Mouse (Mus musculus): Measurements from ENCODE around the gene Supt4a. TPM values are rescaled to one million over a fixed set of nuclear protein-coding genes. Genes with fewer than 3 reads are reported as not detected.
A peak's percentile ranks its signal among the peaks of the same experiment; 100 is the strongest.

Gene Supt4a
- total RNA-seq, 2 experiments from 2014 or later, result 75.6 to 77.3 TPM

DNA sequence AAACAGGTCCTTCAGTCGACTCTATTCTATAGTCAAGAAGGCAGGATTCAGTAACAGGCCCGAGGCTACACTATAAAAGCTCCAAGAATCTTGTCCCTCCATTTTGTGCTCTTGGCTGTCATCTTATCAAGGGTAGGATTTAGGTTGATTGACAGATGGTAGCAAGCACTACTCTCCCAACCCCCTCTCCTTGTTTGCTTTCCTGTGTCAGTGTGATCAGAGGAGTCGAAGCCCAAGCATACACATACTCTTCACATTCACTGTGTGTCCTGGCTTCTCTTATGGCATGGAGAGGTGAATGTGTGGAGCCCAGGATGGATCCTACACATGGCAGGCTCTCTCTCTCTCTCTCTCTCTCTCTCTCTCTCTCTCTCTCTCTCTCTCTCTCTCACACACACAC is 13.2 kb downstream of the Supt4a start:
- DNase-seq (ENCODE audit: low spot score in 2 of 2), result no peak

DNA sequence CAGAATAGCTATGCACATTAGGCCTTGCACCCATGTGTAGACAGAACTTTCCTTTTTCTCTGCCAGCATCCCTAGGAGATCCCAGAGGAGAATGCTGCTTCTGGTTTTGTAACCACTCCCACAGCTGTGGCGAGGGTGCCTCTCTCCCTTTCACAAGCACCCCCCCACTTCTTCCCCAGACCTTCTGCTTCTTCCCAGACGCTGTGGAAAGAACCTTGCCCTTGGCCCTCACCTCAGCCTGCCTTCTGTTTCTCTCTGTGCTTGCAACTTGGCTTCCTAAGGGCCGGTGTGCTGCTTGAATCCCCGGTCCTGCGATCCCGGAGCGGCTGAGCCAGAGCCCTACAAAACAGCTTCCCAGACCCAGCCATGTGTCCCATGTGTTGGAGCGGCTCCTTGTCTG is 13.7 kb downstream of the Supt4a start:
- DNase-seq (ENCODE audit: low spot score in 2 of 2), result no peak

DNA sequence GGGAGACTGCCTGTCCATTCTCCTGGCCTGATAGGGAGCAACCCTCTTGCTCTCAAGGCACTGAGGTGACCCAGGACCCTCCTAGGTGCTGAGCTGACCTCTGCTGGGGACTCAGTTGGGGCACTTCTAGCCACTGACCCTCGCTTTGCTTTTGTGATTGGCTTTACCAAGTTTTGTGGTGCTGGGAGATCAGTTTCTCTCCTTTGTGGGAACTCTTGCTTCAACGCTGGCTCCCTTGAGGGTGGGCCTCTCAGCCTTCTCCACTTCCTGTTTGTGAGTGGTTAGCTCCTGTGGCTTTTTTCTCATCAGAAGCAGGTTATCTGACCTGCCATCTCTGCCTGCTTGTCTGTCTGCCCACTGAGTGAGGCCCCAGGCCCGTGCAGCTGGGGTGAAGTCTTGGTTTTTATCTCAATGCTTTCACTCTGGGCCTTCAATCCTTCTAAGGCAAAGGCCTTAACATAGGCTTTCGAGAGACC is 14.2 kb downstream of the Supt4a start:
- DNase-seq (ENCODE audit: low spot score in 2 of 2), result no peak

DNA sequence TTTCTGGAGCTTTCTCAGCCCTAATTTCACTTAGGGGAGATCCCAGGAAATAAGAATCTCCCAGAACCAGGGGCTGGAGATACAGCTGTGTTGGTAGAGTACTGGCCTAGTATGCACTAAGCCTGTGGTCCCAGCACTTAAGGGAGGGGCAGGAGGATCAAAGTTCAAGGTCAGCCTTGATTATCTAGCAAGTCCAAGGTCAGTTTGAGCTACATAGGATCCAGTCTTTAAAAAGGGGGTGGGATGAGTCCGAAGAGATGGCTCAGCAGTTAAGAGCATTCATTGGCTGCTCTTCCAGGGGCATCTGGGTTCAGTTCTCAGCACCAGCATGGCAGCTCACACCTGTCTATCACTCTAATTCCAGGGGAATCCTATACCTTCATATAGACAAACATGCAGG is 15.0 kb downstream of the Supt4a start:
- DNase-seq (ENCODE audit: low spot score in 2 of 2), result no peak

DNA sequence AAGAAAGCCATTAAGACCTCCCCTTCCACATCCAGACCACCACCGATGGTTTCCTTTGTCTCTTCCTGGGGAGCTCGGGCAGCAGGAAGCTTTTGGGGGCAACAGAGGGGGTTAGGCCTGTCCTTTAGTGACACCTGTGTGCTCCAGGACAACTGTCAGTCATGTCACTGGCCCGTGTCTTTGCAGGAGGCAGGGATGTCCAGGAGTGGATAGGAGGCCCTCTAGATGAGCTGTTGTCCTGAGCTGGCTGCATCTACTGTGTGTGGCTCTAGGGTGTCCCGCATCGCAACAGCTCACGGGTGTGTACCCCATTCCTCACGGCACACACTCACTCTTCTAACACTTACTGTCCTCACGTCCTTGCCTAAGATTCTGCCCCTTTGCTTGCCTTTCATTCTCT is 15.9 kb downstream of the Supt4a start:
- no peak for DNase-seq (ENCODE audit: low spot score in 2 of 2)

DNA sequence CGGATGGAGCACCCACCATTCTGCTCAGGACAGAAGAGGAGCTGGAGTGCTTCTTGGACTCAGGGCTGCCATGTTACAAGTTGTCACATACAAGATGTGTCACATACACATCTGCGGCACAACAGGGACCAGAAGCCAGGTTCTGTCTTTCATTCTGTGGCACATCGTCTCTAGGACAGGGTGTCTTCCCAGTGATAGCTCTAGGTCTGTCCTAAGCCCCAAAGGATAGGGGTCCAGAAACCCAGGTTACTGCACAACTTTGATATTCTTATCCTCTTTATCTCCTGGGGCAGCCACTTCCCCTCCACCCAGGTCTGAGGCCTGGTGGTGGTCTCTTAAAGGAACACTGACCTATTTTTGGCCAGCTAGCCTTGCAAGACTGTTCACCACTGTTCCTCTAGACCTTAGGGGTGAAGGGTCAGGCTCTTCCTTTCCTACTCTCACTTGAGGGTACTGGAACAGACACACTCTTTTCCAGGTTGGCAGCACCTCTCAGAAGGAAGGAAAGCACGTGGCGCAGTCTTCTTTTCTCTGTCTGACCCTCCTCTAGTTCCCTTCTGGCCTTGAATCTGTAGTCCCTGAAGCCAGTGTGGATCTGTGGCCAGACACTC is 16.6 kb downstream of the Supt4a start:
- DNase-seq (ENCODE audit: low spot score in 2 of 2), result no peak

DNA sequence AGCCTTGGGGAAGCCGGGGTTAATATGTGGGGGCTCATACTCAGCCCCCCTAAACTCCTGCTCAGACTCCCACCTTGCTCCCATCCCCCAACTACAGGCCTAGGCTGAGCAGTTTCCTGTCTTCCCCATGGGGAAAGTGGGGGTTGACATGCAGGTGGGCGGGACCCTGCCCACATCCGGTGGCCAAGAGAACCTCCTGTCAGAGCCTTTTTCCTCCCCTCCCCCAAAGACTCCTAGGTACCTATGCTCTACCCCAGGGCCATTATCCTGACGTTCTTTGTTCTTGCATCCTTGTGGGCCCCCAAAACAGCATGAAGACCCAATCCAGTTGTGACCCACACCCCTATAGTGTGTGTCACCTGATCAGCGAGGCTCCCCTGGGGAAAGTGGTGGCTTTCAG is 17.3 kb downstream of the Supt4a start:
- no peak for DNase-seq (ENCODE audit: low spot score in 2 of 2)

DNA sequence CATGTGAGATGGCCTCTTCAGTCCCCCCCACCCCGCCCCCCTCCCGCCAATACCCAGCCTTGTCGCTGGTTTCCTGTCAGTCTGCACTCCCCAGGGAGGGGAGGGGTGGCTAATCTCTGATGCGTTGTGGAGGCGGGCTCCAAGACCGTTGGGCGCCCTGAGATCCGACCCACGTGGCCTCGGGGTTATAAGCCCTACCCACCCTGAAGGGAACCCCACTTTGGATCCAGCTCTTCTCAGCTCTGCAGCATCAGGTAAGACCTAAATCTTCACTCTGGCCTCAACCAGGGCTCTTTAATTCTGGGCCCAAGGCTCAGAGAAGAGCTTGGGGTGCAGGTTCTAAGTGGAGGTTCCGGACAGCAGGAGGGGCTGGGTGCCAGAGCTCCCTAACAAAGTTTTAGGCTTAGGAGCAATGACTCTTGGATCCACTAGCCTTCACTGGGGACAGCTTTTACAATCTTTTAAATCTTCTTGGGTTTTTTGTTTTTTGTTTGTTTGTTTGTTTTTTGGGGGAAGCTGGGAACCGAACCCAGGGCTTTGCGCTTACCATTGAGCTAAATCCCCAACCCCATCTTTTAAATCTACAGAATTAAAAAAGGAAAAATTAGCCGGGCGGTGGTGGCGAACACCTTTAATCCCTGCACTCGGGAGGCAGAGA is 18.1 kb downstream of the Supt4a start:
- no peak for DNase-seq (ENCODE audit: low spot score in 2 of 2)

DNA sequence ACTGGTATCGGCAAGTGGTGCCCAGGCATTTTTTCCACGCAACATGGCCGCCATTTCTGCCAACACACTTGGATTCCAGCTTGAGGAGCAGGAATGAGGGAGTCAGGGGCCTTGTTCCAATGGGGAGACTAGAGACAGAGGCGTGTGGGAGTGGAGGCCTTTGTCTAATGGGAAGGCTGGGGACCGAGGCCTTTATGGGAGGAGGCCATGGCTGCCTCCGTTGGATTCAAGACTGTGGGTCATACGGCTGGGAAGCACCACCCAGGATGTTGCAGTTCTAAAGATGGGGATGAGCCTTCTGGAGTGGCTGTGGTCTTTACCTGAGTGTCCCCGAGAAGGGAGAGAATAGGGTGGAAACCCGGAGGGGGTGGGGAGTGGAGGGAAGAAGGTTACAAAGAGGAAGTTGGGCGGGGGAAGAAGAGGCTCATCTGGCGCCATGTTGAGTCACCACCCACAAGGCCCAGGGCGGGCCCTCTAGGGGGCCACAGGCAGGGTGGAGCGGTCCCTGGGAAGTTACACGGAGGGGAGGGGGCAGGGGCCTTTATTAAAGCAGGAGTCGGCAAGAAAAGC is 19.0 kb downstream of the Supt4a start:
- DNase-seq (ENCODE audit: low spot score in 2 of 2), result no peak

DNA sequence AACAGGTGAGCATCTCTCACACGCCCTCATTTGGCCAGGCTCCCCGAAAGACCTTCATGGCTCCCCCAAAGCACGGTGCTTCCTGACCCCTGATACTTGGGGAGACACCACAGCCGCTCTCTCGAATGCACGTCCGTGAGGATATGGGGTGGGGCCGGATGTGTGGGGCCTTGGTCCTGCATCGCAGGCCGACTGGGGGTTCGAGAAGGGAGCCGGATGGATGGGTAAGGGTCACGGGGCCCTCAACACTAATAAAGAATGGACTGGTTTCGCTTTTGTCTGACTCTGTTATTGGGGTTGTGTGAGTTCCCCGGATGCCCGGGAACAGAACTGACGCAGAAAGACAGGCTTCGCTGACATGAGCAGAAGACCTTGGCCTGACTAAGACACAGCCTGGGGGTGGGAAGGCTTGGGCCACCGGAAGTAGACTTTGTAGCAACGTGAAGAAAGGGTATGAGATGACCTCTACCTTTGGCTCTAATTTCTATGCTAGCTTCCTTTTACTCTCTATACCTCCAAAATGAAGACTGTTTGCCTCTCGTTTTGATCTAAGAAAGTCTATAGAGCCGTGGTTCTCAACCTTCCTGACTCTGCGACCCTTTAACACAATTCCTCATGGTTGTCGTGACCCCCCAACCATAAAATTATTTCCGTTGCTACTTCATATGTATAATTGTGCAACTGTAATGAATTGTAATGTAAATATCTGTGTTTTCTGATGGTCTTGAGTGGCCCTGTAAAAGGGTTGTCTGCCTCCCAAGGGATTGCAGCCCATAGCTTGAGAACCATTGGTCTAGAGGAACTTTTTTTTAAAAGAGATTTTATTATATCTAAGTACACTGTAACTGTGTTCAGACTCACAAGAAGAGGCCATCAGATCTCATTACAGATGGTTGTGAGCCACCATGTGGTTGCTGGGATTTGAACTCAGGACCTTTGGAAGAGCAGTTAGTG is 19.9 kb downstream of the Supt4a start:
- DNase-seq (ENCODE audit: low spot score in 2 of 2), result no peak

DNA sequence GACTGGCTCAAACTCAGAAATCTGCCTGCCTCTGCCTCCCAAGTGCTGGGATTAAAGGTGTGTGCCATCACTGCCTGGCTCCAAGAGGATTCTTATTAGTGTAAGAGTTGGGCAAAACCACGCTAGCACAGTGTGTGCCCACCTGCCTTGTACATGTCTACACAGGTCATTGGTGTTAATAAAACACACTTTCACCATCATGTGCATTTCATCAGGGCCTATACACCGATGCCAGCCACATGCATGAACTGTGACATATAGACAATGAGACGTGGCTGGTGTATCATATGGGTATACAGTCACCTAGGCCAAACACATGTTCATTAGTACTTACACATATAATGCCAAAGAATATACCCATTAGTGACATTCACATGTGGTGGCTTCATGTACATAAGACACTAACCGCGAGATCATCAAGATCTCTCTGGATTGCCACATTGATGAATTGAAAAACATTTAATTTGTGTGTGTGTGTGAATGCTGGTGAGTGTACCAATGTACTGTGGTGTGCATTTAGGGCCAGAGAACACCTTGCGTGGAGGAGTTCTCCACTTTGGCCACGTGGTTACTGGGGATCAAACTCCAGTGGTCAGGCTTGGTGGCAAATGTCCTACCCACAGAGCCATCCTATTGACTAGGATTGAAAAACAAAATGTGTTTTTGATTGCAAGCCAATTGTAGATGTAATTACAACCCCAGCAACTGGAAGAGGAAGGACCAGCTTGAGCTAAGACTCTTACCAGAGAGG is 21.0 kb downstream of the Supt4a start:
- DNase-seq (ENCODE audit: low spot score in 2 of 2), result no peak

DNA sequence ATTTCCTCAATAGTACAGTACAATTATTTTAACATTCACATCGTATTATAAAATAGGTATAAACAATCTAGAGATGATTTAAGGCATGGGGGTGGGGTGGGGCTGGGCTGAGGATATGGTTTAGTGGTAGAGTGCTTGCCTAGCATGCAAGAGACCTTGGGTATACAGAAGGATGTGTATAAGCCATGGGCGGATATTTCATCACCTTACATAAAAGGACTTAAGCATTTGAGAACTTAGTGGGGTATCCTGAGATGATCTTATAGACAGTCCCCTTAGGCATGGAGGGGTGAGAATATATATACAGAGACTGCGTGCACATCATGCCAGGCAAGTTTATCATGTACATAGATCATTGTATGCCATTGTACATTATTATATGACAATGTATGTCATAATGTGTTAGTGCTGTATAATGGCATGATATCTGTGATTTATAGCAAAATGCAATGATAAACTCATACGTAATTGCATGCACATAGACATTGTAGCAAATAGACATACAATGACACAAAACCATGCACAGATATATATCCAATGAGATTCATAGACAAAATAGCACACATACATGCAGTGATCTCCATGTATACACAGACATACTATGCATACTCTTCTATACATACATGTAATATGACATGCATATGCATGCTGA is 21.7 kb downstream of the Supt4a start:
- no peak for DNase-seq (ENCODE audit: low spot score in 2 of 2)

DNA sequence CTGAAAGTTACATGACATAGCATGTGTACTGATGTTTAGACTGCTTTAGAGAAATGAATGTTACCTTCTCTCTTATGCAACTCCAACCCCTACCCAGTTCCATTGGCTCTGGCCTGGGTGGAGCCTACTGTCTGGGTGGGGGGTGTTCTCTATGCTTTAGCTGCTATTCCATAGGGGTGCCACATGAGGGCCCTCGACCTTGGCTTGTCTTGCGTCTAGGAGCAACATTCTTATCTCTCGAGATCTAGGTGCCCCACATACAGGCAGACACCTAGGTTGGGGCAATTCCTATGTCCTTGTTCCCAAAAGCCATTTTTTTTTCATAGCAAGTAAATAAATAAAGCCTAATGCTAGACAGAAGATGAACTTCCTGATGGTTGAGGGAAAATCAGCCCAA is 22.3 kb downstream of the Supt4a start:
- DNase-seq (ENCODE audit: low spot score in 2 of 2), result peak in 1 of 2 experiments; percentile 60

DNA sequence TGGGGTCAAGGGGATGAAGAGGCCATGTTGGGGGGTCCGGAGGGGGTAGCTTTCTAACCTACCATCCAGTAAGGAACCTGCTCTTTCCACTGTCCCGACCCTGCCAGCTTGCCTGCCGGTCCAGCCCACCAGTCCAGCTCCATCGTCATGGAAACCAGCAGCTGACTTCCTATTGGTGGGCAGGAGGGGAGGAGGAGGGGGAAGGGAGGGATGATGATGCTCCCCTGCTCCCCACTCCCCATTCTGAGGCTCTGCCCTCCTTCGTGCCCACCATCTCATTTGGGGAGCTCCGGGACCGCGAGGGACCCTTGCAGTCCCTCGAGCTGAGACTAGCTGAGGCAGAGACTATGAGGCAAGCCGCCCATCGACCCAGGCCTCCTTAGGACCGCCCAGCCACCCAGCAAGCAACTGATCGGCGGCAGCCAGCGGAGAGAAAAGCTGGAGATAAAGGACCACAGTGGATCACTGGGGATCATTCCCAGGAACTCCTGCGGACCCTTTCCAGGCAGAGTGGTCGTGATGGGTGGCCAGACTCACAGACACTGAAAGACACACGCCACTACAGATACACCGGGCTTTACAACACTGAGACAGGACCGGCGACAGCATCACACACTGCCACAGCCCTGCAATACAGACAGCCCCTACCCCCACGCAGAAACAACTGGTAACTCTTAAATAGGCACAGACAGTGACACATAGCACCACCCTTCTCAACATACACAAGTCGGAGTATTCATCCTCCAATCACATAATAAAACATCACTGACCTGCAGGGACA is 23.1 kb downstream of the Supt4a start, which contains the start of gene Tspoap1:
TSS of gene Tspoap1 (plus strand) at position 241 of the 781 bp plus-strand sequence.
- DNase-seq (ENCODE audit: low spot score in 2 of 2), result peak; percentile 81 to 83

DNA sequence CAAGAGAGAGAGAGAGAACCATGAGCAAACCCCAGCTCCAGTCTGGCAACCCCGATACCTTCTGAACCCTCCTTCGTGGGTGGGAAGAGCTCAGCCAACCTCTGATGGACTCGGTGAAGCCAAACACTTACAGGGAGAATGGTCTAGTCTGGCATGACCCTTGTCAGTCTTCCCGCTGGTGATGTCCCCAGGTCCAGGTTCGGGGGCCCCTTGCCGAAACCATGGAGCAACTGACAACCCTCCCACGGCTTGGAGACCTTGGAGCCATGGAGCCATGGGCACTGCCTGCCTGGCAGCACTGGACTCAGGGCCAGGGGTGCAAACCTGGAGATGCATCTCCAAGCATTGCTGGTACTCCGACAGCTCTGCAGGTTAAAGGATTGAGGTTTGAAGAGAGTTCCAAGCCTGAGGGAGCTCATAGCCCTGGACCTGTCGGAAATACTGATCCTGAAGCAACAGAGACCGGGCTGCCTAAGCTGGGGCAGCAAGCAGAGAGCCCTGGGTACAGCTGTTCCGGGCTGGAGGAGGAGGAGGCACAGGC is 23.9 kb downstream of the Supt4a start:
- no peak for DNase-seq (ENCODE audit: low spot score in 2 of 2)

DNA sequence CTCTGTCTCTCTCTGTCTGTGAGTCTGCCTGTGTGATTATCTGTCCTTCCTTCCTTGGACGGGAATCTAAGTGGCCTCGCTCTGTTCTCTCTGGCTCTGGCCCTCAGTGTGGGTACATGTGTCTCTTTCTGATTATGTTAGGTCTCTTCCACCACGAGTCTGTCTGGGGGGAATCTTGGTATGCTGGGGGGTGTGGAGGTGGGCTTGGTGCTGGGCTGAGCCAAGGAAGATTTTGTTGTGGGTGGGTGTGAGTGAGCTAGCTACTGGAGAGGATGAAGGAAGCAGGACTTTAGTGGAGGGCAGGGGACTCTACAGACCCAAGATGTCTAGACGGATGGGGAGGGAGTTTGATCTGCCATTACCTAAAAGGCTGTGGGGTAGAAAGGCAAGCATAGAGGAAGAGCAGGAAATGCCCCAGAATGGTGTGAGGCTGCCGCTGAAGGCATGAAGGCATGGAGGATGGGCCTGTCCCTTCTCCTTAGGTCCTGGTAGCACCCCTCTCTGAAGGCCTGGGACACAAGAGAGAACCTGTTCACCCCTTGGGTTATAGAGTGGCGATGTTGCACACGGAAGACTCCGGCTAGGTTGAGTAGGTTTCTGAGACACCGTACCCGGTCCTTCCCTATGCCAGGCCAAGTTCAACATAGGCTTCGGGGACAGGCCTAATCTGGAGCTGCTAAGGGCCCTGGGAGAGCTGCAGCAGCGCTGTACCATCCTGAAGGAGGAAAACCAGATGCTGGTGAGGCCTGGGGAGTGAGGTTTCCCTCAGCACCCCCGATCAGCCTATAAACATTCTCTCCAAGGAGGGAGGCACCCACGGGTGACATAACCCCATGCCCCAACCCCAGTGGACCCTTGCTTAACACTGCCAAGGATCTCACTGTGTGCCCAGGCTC is 24.7 kb downstream of the Supt4a start:
- peak in 1 of 2 experiments; percentile 25 for DNase-seq (ENCODE audit: low spot score in 2 of 2)

DNA sequence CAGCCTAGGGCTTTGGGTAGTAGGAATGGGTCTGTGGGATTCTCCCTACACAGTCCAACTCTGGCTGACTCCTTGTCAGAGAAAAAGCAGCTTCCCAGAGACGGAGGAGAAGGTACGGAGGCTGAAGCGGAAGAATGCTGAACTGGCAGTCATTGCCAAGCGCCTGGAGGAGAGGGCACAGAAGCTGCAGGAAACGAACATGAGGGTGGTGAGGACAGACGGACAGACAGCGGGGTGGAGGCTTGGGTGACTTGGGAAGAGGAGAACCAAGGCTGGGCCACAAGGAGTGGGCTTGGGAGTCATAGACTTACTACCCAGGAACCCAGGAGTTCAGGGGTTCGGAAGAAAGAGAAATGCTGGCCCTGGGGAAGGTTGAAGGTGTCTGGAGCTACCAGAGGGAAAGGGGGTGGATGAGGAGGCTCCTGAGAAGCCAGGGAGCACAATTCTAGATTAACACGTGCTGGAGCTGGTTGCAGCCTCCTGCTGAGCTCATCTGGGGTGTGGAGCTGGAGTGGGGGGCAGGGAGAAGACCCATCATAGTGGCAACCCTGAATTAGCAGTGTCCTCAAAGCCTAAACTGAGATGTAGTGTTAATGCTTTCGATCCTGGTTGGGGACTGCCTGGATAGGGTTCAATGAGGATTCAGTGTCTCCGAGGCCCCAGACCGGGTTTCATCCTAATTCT is 25.5 kb downstream of the Supt4a start:
- peak in 1 of 2 experiments; percentile 26 for DNase-seq (ENCODE audit: low spot score in 2 of 2)

Data from layer of hippocampus, adult 18-20 months (tissue).